Mouse (Mus musculus): ENCODE measurements at regions not wholly inside any gene's neighbourhood (a gene's known extent, or its start where the extent isn't known, plus 50 kb on each side); places are given as distances from the start of the nearest gene placed in this dataset.
A peak's percentile ranks its signal among the peaks of the same experiment; 100 is the strongest.

GRCm38 (mm10) chr13:57146708-57147107 lies 250.9 kb upstream of the Trpc7 start:
- no peak overlapping the region for H3K4me3 ChIP-seq
- ATAC-seq (ENCODE audit: low FRiP score), result no peak
- no peaks in the 10 kb centered on the region for H3K27me3 ChIP-seq
- no peak overlapping the region for H3K4me2 ChIP-seq
- no peaks in the 10 kb centered on the region for H3K36me3 ChIP-seq
- no peaks in the 10 kb centered on the region for H3K9me3 ChIP-seq
- H3K9ac ChIP-seq, result no peak overlapping the region
- WGBS, result 51% methylated on average over 4 of the region's 4 CpGs
- peaks cover 21% of the 10 kb centered on the region for H3K4me1 ChIP-seq (replicated peaks)
- no peak overlapping the region for H3K27ac ChIP-seq

- WGBS, result 30% methylated on average over 2 of the region's 2 CpGs
- H3K4me3 ChIP-seq, result no peak overlapping the region
Measured at GRCm38 (mm10) chr13:57145782-57146181, 250.0 kb upstream of the Trpc7 start.

GRCm38 (mm10) chr13:57142851-57143250 lies 247.1 kb upstream of the Trpc7 start:
- peaks cover 32% of the 10 kb centered on the region for H3K4me1 ChIP-seq (replicated peaks)
- H3K4me2 ChIP-seq, result no peak overlapping the region
- 0 out of 2 replicates have a peak, but pooled peaks cover 3% of the 10 kb centered on the region for H3K27me3 ChIP-seq
- 66% methylated on average over 5 of the region's 5 CpGs for WGBS
- ATAC-seq (ENCODE audit: low FRiP score), result no peak
- no peak overlapping the region for H3K9ac ChIP-seq
- no peaks in the 10 kb centered on the region for H3K36me3 ChIP-seq
- no peak overlapping the region for H3K4me3 ChIP-seq
- H3K27ac ChIP-seq, result no peak overlapping the region
- no peaks in the 10 kb centered on the region for H3K9me3 ChIP-seq

More at GRCm38 (mm10) chr13:57145782-57146181, 250.0 kb upstream of the Trpc7 start:
- Histone ChIP-seq H3K9ac (no peak overlapping the region), H3K27me3 (no peaks in the 10 kb centered on the region), H3K4me2 (no peak overlapping the region), H3K36me3 (no peaks in the 10 kb centered on the region), H3K9me3 (no peaks in the 10 kb centered on the region), H3K27ac (peak overlapping the region; percentile 60), H3K4me1 (replicated peaks) (peaks cover 21% of the 10 kb centered on the region)
- no peak for ATAC-seq (ENCODE audit: low FRiP score)

GRCm38 (mm10) chr13:57142441-57142840 lies 246.6 kb upstream of the Trpc7 start:
- Histone ChIP-seq H3K4me1 (replicated peaks) (peaks cover 32% of the 10 kb centered on the region), H3K27me3 (0 out of 2 replicates have a peak, but pooled peaks cover 3% of the 10 kb centered on the region), H3K36me3 (no peaks in the 10 kb centered on the region), H3K9ac (no peak overlapping the region), H3K4me2 (no peak overlapping the region), H3K4me3 (no peak overlapping the region), H3K27ac (no peak overlapping the region), H3K9me3 (no peaks in the 10 kb centered on the region)
- WGBS, result 18% methylated on average over 2 of the region's 2 CpGs
- no peak for ATAC-seq (ENCODE audit: low FRiP score)

GRCm38 (mm10) chr13:57115936-57116335 lies 220.1 kb upstream of the Trpc7 start:
- H3K27ac ChIP-seq, result no peak overlapping the region
- no peak for ATAC-seq (ENCODE audit: low FRiP score)
- H3K9ac ChIP-seq, result no peak overlapping the region
- no peak overlapping the region for H3K4me2 ChIP-seq
- H3K27me3 ChIP-seq, result no peaks in the 10 kb centered on the region
- H3K9me3 ChIP-seq, result no peaks in the 10 kb centered on the region
- H3K4me3 ChIP-seq, result no peak overlapping the region
- H3K36me3 ChIP-seq, result no peaks in the 10 kb centered on the region
- H3K4me1 ChIP-seq (replicated peaks), result no peaks in the 10 kb centered on the region
- 80% methylated on average over 9 of the region's 9 CpGs for WGBS

GRCm38 (mm10) chr13:57107956-57108355 lies 212.2 kb upstream of the Trpc7 start:
- no peak overlapping the region for H3K4me3 ChIP-seq
- H3K36me3 ChIP-seq, result no peaks in the 10 kb centered on the region
- peaks cover 21% of the 10 kb centered on the region for H3K4me1 ChIP-seq (replicated peaks)
- peak overlapping the region; percentile 15; the same call in 1 of the 2 replicates for H3K9ac ChIP-seq
- peak overlapping the region; percentile 56 for H3K27ac ChIP-seq
- 5% methylated on average over 12 of the region's 12 CpGs for WGBS
- H3K4me2 ChIP-seq, result peak overlapping the region; percentile 6; the same call in 1 of the 2 replicates
- H3K27me3 ChIP-seq, result no peaks in the 10 kb centered on the region
- ATAC-seq (ENCODE audit: low FRiP score), result no peak
- H3K9me3 ChIP-seq, result no peaks in the 10 kb centered on the region

- H3K4me1 ChIP-seq (replicated peaks), result 0 out of 2 replicates have a peak, but pooled peaks cover 5% of the 10 kb centered on the region
- no peak for ATAC-seq (ENCODE audit: low FRiP score)
- 88% methylated on average over 7 of the region's 7 CpGs for WGBS
Measured at GRCm38 (mm10) chr13:57099601-57100000, 203.8 kb upstream of the Trpc7 start.

GRCm38 (mm10) chr13:57091886-57092285 lies 196.1 kb upstream of the Trpc7 start:
- no peaks in the 10 kb centered on the region for H3K9me3 ChIP-seq
- no peaks in the 10 kb centered on the region for H3K27me3 ChIP-seq
- H3K4me2 ChIP-seq, result no peak overlapping the region
- no peak overlapping the region for H3K27ac ChIP-seq
- 93% methylated on average over 8 of the region's 8 CpGs for WGBS
- no peaks in the 10 kb centered on the region for H3K36me3 ChIP-seq
- ATAC-seq (ENCODE audit: low FRiP score), result no peak
- no peak overlapping the region for H3K9ac ChIP-seq
- no peaks in the 10 kb centered on the region; the same call in 1 of the 2 replicates for H3K4me1 ChIP-seq (replicated peaks)
- H3K4me3 ChIP-seq, result no peak overlapping the region

More at GRCm38 (mm10) chr13:57099601-57100000, 203.8 kb upstream of the Trpc7 start:
- Histone ChIP-seq H3K9ac (no peak overlapping the region), H3K4me2 (no peak overlapping the region), H3K27me3 (no peaks in the 10 kb centered on the region), H3K27ac (no peak overlapping the region), H3K9me3 (no peaks in the 10 kb centered on the region), H3K4me3 (no peak overlapping the region), H3K36me3 (no peaks in the 10 kb centered on the region)

- no peak for ATAC-seq (ENCODE audit: low FRiP score)
- WGBS, result 91% methylated on average over 13 of the region's 13 CpGs
- H3K36me3 ChIP-seq, result no peaks in the 10 kb centered on the region
- no peaks in the 10 kb centered on the region for H3K9me3 ChIP-seq
- no peaks in the 10 kb centered on the region; the same call in 1 of the 2 replicates for H3K4me1 ChIP-seq (replicated peaks)
- no peak overlapping the region for H3K9ac ChIP-seq
- no peak overlapping the region for H3K4me3 ChIP-seq
- H3K4me2 ChIP-seq, result no peak overlapping the region
- H3K27ac ChIP-seq, result no peak overlapping the region
- no peaks in the 10 kb centered on the region for H3K27me3 ChIP-seq
Measured at GRCm38 (mm10) chr13:57089381-57090075, 193.7 kb upstream of the Trpc7 start.

GRCm38 (mm10) chr13:57087966-57088365 lies 192.2 kb upstream of the Trpc7 start:
- H3K27ac ChIP-seq, result no peak overlapping the region

GRCm38 (mm10) chr13:57087398-57087797 lies 191.6 kb upstream of the Trpc7 start:
- H3K9me3 ChIP-seq, result no peaks in the 10 kb centered on the region
- 0 out of 2 replicates have a peak, but pooled peaks have one; percentile 46 for ATAC-seq (ENCODE audit: low FRiP score)
- no peaks in the 10 kb centered on the region for H3K36me3 ChIP-seq
- WGBS, result 79% methylated on average over 5 of the region's 5 CpGs
- H3K4me2 ChIP-seq, result no peak overlapping the region
- no peak overlapping the region for H3K4me3 ChIP-seq
- H3K4me1 ChIP-seq (replicated peaks), result no peaks in the 10 kb centered on the region; the same call in 1 of the 2 replicates
- H3K9ac ChIP-seq, result no peak overlapping the region
- H3K27me3 ChIP-seq, result no peaks in the 10 kb centered on the region
- no peak overlapping the region for H3K27ac ChIP-seq

More at GRCm38 (mm10) chr13:57087966-57088365, 192.2 kb upstream of the Trpc7 start:
- Histone ChIP-seq H3K4me1 (replicated peaks) (no peaks in the 10 kb centered on the region; the same call in 1 of the 2 replicates), H3K27me3 (no peaks in the 10 kb centered on the region), H3K4me2 (no peak overlapping the region), H3K9me3 (no peaks in the 10 kb centered on the region), H3K36me3 (no peaks in the 10 kb centered on the region), H3K4me3 (no peak overlapping the region), H3K9ac (no peak overlapping the region)
- 84% methylated on average over 6 of the region's 6 CpGs for WGBS
- no peak for ATAC-seq (ENCODE audit: low FRiP score)

GRCm38 (mm10) chr13:57083751-57084150 lies 188.0 kb upstream of the Trpc7 start:
- ATAC-seq (ENCODE audit: low FRiP score), result no peak
- Histone ChIP-seq H3K9me3 (no peaks in the 10 kb centered on the region), H3K9ac (no peak overlapping the region), H3K27ac (no peak overlapping the region), H3K4me2 (no peak overlapping the region), H3K36me3 (no peaks in the 10 kb centered on the region), H3K4me1 (replicated peaks) (no peaks in the 10 kb centered on the region; the same call in 1 of the 2 replicates), H3K4me3 (no peak overlapping the region), H3K27me3 (no peaks in the 10 kb centered on the region)
- WGBS, result 86% methylated on average over 5 of the region's 5 CpGs

GRCm38 (mm10) chr13:57070479-57070878 lies 174.7 kb upstream of the Trpc7 start:
- no peaks in the 10 kb centered on the region for H3K36me3 ChIP-seq
- no peaks in the 10 kb centered on the region for H3K9me3 ChIP-seq
- 94% methylated on average over 5 of the region's 5 CpGs for WGBS
- H3K4me1 ChIP-seq (replicated peaks), result no peaks in the 10 kb centered on the region
- no peaks in the 10 kb centered on the region for H3K27me3 ChIP-seq
- H3K4me2 ChIP-seq, result no peak overlapping the region
- ATAC-seq (ENCODE audit: low FRiP score), result no peak
- H3K4me3 ChIP-seq, result no peak overlapping the region
- H3K27ac ChIP-seq, result no peak overlapping the region
- H3K9ac ChIP-seq, result no peak overlapping the region

All from hindbrain, embryonic 13.5 days (tissue).